Mouse (Mus musculus): ENCODE data around the gene Cd200r3.

Gene Cd200r3

GRCm38 (mm10) chr16:45021443-45021842 is 78.0 kb downstream of the Cd200r3 start:
- in situ Hi-C loops (cut with MboI; ENCODE audit: low pct_unique_long_range_greater_than_20kb in 1 of 2, low sequenced_read_pairs in 2 of 2, unreplicated experiment in 1 of 2): no loop called here

GRCm38 (mm10) chr16:45023904-45024303 is 80.4 kb downstream of the Cd200r3 start:
- in situ Hi-C loops (cut with MboI; ENCODE audit: low pct_unique_long_range_greater_than_20kb in 1 of 2, low sequenced_read_pairs in 2 of 2, unreplicated experiment in 1 of 2): no loop called here

- in situ Hi-C loops (cut with MboI; ENCODE audit: low pct_unique_long_range_greater_than_20kb in 1 of 2, low sequenced_read_pairs in 2 of 2, unreplicated experiment in 1 of 2): no loop called here
Observed at GRCm38 (mm10) chr16:45025321-45025720, 81.8 kb downstream of the Cd200r3 start.

GRCm38 (mm10) chr16:45029080-45029479 is 85.6 kb downstream of the Cd200r3 start:
- in situ Hi-C loops (cut with MboI; ENCODE audit: low pct_unique_long_range_greater_than_20kb in 1 of 2, low sequenced_read_pairs in 2 of 2, unreplicated experiment in 1 of 2): no loop called here

GRCm38 (mm10) chr16:45029493-45029892 is 86.0 kb downstream of the Cd200r3 start:
- in situ Hi-C loops (cut with MboI; ENCODE audit: low pct_unique_long_range_greater_than_20kb in 1 of 2, low sequenced_read_pairs in 2 of 2, unreplicated experiment in 1 of 2): no loop called here

- in situ Hi-C loops (cut with MboI; ENCODE audit: low pct_unique_long_range_greater_than_20kb in 1 of 2, low sequenced_read_pairs in 2 of 2, unreplicated experiment in 1 of 2): no loop called here
Observed at GRCm38 (mm10) chr16:45030127-45030526, 86.6 kb downstream of the Cd200r3 start.

- in situ Hi-C loops (cut with MboI; ENCODE audit: low pct_unique_long_range_greater_than_20kb in 1 of 2, low sequenced_read_pairs in 2 of 2, unreplicated experiment in 1 of 2): no loop called here
Observed at GRCm38 (mm10) chr16:45030796-45031195, 87.3 kb downstream of the Cd200r3 start.

Measured in mouse embryonic stem cell (cell line).